Mouse (Mus musculus) embryonic facial prominence, embryonic 14.5 days (tissue): ENCODE data around the gene Tlx2. TPM values are rescaled to one million over a fixed set of nuclear protein-coding genes. Genes with fewer than 3 reads are reported as not detected.

Source experiments
- ATAC-seq: fragments of 200-750 bp; cut with Nextera tagmentation; 2 replicates; pipeline ENCODE4 v1.8.0; 2017; ENCODE audit warnings: low read depth, moderate number of reproducible peaks, moderate TSS enrichment
- DNase-seq: peaks from one replicate; pipeline ENCODE4 v3.0.0-alpha.2; 2015; ENCODE audit warnings: low spot score
- H3K27ac ChIP-seq: fragments of 300-500 bp; sonication (generic); replicated peaks from 2 replicates; pipeline ENCODE4 v1.5.1; 2014; ENCODE audit warnings: low read depth, mild to moderate bottlenecking, low read length, moderate library complexity
- H3K27me3 ChIP-seq: fragments of 300-500 bp; sonication (generic); replicated peaks from 2 replicates; pipeline ENCODE4 v1.6.1; 2014; ENCODE audit warnings: low read length; ENCODE audit not compliant: control insufficient read depth, insufficient read depth
- H3K36me3 ChIP-seq: fragments of 300-500 bp; sonication (generic); 2 replicates; pipeline ENCODE4 v1.6.1; 2014; ENCODE audit warnings: low read length, mixed read lengths; ENCODE audit not compliant: control insufficient read depth, insufficient read depth
- H3K4me1 ChIP-seq: fragments of 300-500 bp; sonication (generic); 2 replicates; pipeline ENCODE4 v1.6.1; 2014; ENCODE audit warnings: antibody characterized with exemption, low read length; ENCODE audit not compliant: control insufficient read depth, insufficient read depth
- H3K4me2 ChIP-seq: fragments of 300-500 bp; sonication (generic); 2 replicates; pipeline ENCODE4 v1.6.1; 2014; ENCODE audit warnings: low read depth, mild to moderate bottlenecking, low read length, moderate library complexity, mixed read lengths
- H3K4me3 ChIP-seq: fragments of 300-500 bp; sonication (generic); 2 replicates; pipeline ENCODE4 v1.5.1; 2014; ENCODE audit warnings: low read depth, mild to moderate bottlenecking, low read length
- H3K9ac ChIP-seq: fragments of 300-500 bp; sonication (generic); 2 replicates; pipeline ENCODE4 v1.6.1; 2014; ENCODE audit warnings: low read depth, mild to moderate bottlenecking, low read length, moderate library complexity, mixed read lengths
- H3K9me3 ChIP-seq: fragments of 300-500 bp; sonication (generic); 2 replicates; pipeline ENCODE4 v1.6.1; 2016; ENCODE audit warnings: low read length; ENCODE audit not compliant: control insufficient read depth
- WGBS: fragments of 180-500 bp; shearing (Covaris S2); extraction: QIAGEN DNeasy Blood & Tissue Kit; methylation state at CpG from one replicate; pipeline ENCODE4 v1.1.7; 2014; 5-methylcytosine and 5-hydroxymethylcytosine counted together
- polyA plus RNA-seq: library from polyadenylated mRNA; unstranded; fragments of >200 nt; fragmentation: Nextera tagmentation; extraction: Ambion mirVana; gene quantifications from 2 replicates; pipeline ENCODE4 v1.2.1, GENCODE M21; 2014

Gene Tlx2
- polyA plus RNA-seq, 1 experiment from 2014 or later, result 3.4 TPM

DNA sequence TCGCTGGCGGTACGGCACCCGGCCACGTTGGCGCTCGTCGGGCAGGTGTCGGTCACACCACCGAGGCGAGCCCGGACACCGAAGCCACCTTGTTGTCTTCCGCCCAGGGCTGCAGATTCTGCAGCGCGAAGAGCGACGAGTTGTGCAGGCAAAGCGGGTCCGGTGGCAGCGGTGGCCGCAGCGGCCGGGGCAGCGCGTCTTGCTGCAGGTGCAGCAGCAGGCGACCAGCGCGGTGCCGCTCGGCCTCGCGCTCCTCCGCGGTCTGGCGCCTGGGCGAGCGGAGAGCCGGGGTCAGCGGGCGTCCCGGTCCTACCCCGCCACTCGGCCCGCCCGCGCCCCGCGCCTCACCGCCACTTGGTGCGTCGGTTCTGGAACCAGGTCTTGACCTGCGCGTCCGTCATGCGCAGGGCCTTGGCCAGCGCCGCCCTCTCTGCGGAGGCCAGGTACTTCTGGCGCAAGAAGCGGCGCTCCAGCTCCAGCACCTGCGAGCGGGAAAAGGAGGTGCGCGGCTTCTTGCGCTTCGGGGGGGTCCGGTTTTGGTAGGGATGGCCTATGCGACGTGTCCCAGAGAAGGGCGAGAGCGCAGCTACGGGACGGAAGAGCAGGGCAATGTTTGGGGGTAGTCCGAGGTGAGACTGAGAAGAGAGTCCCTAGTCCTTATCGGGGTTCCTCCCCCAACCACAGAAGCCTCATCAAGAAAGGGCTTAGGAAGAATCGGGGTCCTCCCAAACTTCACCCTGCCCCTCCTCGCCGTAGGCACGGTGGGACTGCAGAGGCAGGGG, 1.2 kb downstream of the Tlx2 start:
- no peak overlapping the region for H3K27ac ChIP-seq
- DNase-seq (no peak), ATAC-seq (no peak)
- no peak overlapping the region for H3K9ac ChIP-seq
- H3K27me3 ChIP-seq, result peaks cover 97% of the 10 kb centered on the region
- WGBS, result 2% methylated on average over 34 of the region's 81 CpGs
- peak overlapping the region; percentile 31 for H3K4me2 ChIP-seq
- H3K9me3 ChIP-seq, result no peaks in the 10 kb centered on the region
- H3K4me1 ChIP-seq, result peaks cover 5% of the 10 kb centered on the region
- peak overlapping the region; percentile 25 for H3K4me3 ChIP-seq
- no peaks in the 10 kb centered on the region for H3K36me3 ChIP-seq

DNA sequence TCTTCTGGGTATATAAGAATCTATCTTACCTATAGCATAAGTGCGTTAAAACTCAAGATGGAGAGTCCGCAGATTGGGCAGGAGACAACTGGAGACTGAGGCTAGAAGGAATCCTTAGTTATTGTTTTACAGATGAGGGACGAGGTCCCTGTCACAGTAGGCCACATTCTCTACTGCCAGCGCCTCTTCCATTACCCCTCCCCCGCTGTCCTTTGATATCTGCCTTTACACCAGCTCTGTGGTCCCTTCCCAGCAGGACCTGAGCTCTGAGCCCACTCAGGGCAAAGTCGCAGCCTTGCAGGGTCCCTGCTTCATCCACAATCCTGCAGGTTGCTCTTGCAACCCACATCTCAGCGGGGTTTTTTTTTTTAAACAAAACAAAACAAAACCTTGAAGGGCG, 1.9 kb downstream of the Tlx2 start:
- no peak for ATAC-seq
- no peak overlapping the region for H3K27ac ChIP-seq
- 0 out of 2 replicates have a peak overlapping the region, but pooled peaks have one; percentile 31 for H3K4me2 ChIP-seq
- H3K4me3 ChIP-seq, result peak overlapping the region; percentile 21
- 6% methylated on average over 8 of the region's 8 CpGs for WGBS
- no peaks in the 10 kb centered on the region for H3K9me3 ChIP-seq
- peaks cover 97% of the 10 kb centered on the region for H3K27me3 ChIP-seq
- no peaks in the 10 kb centered on the region for H3K36me3 ChIP-seq
- peaks cover 5% of the 10 kb centered on the region for H3K4me1 ChIP-seq
- DNase-seq, result no peak
- H3K9ac ChIP-seq, result no peak overlapping the region

DNA sequence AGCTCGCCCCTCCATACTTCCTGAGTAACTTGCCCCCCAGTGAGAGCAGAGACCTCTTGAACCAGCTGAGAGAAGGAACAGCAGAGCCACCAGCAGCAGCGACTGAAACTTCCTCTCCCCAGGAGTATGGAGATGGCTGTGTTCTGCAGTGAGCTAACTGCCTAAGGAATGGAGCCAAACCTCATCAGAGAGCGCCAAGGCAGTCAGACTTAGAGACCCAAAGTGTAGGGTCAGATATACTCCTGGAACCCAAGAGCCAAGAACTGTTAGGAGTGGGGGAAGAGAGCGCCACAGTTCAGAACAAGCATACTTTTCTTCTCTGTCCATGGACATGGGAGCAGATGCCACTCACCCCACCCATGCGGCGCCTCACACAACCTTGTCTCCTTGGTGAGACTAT, 3.7 kb downstream of the Tlx2 start:
- no peak overlapping the region for H3K9ac ChIP-seq
- WGBS, result 36% methylated on average over 6 of the region's 6 CpGs
- H3K36me3 ChIP-seq, result no peaks in the 10 kb centered on the region
- no peak overlapping the region for H3K27ac ChIP-seq
- peaks cover 96% of the 10 kb centered on the region for H3K27me3 ChIP-seq
- DNase-seq (no peak), ATAC-seq (no peak)
- H3K4me2 ChIP-seq, result no peak overlapping the region
- H3K4me1 ChIP-seq, result peaks cover 5% of the 10 kb centered on the region
- H3K4me3 ChIP-seq, result no peak overlapping the region
- H3K9me3 ChIP-seq, result no peaks in the 10 kb centered on the region

DNA sequence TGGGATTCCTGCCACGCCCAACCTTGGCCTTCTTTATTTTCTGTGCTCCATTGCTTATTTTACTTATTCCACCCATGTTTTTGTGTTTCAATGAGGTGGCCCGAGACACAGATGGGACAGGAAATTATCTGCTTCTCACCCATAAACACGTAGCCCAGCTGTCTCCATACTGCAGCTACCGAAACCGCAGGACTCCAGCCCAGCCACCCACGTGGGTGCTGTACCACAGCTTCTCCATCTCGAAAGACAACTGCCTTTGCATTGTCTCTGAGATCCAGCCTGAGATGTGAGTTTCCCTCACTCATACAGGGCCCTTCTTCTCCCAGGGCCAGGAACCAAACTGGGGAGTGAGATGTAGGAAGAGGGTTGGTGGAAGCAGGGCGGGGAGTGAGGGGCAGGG, 4.1 kb downstream of the Tlx2 start:
- Histone ChIP-seq H3K4me1 (peaks cover 2% of the 10 kb centered on the region), H3K4me2 (no peak overlapping the region), H3K9me3 (no peaks in the 10 kb centered on the region), H3K36me3 (no peaks in the 10 kb centered on the region), H3K27me3 (peaks cover 91% of the 10 kb centered on the region), H3K9ac (no peak overlapping the region), H3K4me3 (no peak overlapping the region), H3K27ac (no peak overlapping the region)
- DNase-seq (no peak), ATAC-seq (no peak)
- WGBS, result 34% methylated on average over 8 of the region's 8 CpGs

DNA sequence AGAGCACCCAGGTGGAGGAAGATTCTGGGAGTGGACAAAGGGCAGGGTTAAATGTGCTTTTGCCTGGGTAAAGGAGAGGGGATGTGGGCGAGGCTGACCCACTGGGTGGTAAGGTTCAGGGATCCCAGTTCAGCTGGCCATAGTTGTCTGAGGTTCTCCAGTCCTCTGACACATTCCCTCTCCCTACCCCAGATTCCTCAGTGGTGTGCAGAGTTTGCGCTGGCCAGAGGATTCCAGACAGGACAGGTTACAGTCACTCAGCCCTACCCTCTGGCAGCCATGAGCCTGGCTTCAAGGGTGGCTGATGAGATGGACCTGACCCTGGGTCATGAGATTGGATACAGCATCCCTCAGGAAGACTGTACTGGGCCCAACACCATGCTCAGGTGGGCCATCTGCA, 11.4 kb downstream of the Tlx2 start:
- H3K4me2 ChIP-seq, result no peak overlapping the region
- no peak overlapping the region for H3K27ac ChIP-seq
- peaks cover 20% of the 10 kb centered on the region for H3K27me3 ChIP-seq
- H3K4me3 ChIP-seq, result no peak overlapping the region
- DNase-seq, result no peak
- WGBS, result 100% methylated on average over 2 of the region's 2 CpGs
- peaks cover 15% of the 10 kb centered on the region for H3K36me3 ChIP-seq
- ATAC-seq, result no peak
- H3K9me3 ChIP-seq, result no peaks in the 10 kb centered on the region
- no peak overlapping the region for H3K9ac ChIP-seq
- H3K4me1 ChIP-seq, result peaks cover 8% of the 10 kb centered on the region

DNA sequence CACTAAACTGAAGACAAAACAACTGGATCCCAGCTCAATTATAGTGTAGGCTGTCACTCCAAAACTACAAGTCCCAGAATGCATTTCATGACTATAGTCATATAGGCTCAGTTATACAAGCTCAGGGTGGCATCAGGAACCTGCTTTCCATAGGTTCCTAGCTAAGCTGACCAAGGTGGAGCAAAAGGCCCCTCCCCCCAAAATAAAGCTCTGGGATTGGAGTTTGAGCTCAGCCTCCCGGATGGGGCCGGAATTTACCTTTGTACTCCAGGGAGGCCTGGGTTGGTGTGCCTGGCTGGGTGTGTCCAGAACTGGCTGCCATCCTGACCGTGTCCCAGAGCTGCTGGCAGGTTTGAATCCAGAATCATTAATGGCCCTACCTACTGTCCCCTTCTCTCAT, 12.3 kb downstream of the Tlx2 start, which contains the start of gene Dqx1:
Gene Dqx1, plus strand, starts transcription at position 55 of the 400 bp plus-strand sequence.
- Histone ChIP-seq H3K27ac (no peak within 1 kb of the TSS), H3K9ac (no peak within 1 kb of the TSS), H3K4me3 (no peak within 1 kb of the TSS), H3K4me1 (peaks cover 12% of the 10 kb centered on the region), H3K9me3 (no peaks in the 10 kb centered on the region), H3K4me2 (no peak within 1 kb of the TSS), H3K27me3 (peaks cover 12% of the 10 kb centered on the region), H3K36me3 (peaks cover 15% of the 10 kb centered on the region)
- DNase-seq, result peak; percentile 54
- no peak for ATAC-seq
- 44% methylated on average over 3 of the region's 3 CpGs for WGBS

DNA sequence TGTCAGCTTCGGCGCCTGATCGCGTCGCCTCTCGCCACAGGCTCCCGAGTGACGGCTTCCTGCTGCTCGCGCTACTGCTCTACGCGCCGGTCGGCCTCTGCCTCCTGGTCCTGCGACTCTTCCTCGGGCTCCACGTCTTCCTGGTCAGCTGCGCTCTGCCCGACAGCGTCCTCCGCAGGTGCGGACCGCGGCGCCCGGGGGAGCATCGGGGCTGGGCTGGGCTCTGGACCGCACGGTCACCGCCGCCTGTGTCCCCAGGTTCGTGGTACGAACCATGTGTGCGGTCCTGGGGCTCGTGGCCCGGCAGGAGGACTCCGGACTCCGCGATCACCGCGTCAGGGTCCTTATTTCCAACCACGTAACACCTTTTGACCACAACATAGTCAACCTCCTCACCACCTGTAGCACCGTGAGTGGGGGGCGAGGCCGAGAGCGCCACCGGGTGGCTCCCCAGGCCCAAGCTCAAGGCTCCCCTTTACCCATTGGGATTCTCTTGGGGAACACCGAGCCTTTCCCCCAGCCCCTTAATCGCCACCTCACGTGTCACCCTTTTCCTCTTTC, 15.1 kb downstream of the Tlx2 start, which contains the start of gene Htra2:
Gene Htra2, minus strand, starts transcription at position 403 of the 561 bp plus-strand sequence.
- peak within 1 kb of the TSS; percentile 87 for H3K27ac ChIP-seq
- no peaks in the 10 kb centered on the region for H3K27me3 ChIP-seq
- H3K9me3 ChIP-seq, result no peaks in the 10 kb centered on the region
- DNase-seq (no peak), ATAC-seq (peak; percentile 16)
- under 1% methylated on average over 34 of the region's 50 CpGs for WGBS
- peak within 1 kb of the TSS; percentile 92 for H3K9ac ChIP-seq
- peaks cover 17% of the 10 kb centered on the region for H3K4me1 ChIP-seq
- peak within 1 kb of the TSS; percentile 82 for H3K4me2 ChIP-seq
- H3K4me3 ChIP-seq, result peak within 1 kb of the TSS; percentile 94
- H3K36me3 ChIP-seq, result peaks cover 36% of the 10 kb centered on the region

DNA sequence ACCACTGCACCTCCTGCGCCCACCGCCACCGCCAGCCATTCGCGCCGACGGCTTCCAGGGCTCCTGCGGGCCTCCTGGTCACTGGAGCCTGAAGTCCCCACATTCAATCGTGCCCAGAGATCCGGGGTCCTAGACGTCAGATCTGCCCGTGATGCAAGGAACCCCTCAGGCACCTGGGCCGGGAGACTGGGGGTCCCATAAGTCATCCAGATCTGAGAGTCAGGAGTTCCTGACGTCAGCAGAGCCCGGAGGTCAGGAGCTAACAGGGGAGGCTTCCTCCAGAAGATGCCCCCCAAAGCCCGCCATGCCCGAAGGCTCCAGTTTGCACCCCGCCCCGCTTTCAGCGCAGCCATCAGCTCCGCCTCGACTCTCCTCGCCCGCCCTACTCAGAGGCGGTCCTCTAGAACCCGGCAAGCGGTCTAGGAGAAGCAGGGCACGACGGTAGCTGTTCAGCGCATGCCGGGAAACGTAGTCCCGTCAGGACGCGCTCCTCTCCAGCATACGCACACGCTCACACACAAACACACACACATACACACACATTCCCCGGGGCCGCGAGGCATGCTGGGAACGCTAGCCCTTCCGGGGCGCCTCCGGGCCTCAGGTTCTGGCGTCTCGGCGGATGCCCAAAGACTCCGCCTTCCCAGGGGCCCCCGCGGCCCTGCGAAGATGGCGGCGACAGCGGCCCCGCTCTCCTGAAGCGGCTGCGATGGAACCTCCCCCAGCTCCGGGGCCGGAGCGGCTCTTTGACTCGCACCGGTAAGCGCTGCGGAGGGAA, 15.8 kb downstream of the Tlx2 start, which contains the start of gene Aup1:
Gene Aup1, plus strand, starts transcription at position 448 of the 778 bp plus-strand sequence.
- ATAC-seq (peak; percentile 98), DNase-seq (peak; percentile 99)
- Histone ChIP-seq H3K27me3 (no peaks in the 10 kb centered on the region), H3K27ac (peak within 1 kb of the TSS; percentile 87), H3K9ac (peak within 1 kb of the TSS; percentile 92), H3K9me3 (no peaks in the 10 kb centered on the region), H3K4me3 (peak within 1 kb of the TSS; percentile 94), H3K4me1 (peaks cover 17% of the 10 kb centered on the region), H3K4me2 (peak within 1 kb of the TSS; percentile 82), H3K36me3 (peaks cover 39% of the 10 kb centered on the region)
- WGBS, result 0% methylated on average over 40 of the region's 64 CpGs
